Mouse (Mus musculus) urinary bladder, postnatal 4 days (tissue): ENCODE results near the gene Dlx4.

Experiments
- DNase-seq, 2 experiments: peaks; one replicate each; pipeline ENCODE4 v3.0.0; 2021 to 2022; ENCODE audit warnings: low spot score in 2 of 2

Dlx4 gene

DNA sequence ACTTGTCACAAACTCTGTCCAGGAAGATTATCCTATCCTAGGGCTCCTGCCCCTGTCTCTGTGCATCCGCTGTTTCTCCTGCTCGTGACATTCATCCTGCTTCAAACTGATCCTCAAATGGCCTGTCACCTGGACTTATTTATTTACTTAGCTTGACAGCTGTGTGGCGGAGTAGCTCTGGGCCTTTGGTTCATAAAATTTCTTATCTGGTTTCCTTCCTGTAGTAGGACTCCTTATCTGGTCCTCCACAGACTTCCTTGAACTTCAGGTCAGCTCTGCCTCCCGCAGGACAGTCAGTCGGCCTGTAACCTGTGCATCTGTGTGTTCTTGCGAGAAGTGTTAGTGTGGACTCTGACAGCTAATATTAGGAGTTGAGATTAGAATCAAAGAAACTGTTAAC, 41.8 kb downstream of the Dlx4 start:
- no peak for DNase-seq

DNA sequence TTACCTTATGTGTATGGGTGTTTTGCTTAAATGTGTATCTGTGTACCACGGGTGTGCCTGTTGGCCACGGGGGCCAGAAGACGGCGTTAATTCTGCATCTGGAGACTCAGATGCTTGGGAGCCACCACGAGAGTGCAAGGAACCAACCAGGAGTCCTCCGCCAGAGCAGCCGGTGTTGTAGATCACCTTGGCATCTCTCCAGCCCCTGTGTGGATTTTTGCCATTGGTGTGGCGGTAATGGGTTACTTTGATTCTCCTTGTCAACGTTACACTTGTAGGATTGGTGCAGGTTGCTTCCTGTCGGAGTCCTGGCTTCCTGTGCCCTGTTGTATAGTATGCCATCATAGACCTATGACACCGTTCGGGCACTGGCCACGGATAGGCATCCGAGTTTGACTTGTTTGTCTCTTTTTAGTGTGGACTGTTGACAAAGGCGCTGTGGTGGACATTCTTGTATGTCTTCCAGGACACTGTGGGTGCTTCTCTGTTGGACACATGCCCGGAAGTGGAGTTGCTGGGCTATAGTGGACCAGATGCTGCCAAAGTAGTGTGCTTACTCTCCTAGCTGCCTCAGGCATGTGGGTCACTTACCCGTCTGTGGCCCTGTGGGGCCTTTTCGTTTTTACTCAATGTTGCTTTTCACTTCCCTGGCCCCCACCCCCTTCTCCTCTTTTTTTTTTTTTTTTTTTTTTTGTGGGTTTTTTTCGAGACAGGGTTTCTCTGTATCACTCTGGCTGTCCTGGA, 43.7 kb downstream of the Dlx4 start:
- DNase-seq, result no peak

DNA sequence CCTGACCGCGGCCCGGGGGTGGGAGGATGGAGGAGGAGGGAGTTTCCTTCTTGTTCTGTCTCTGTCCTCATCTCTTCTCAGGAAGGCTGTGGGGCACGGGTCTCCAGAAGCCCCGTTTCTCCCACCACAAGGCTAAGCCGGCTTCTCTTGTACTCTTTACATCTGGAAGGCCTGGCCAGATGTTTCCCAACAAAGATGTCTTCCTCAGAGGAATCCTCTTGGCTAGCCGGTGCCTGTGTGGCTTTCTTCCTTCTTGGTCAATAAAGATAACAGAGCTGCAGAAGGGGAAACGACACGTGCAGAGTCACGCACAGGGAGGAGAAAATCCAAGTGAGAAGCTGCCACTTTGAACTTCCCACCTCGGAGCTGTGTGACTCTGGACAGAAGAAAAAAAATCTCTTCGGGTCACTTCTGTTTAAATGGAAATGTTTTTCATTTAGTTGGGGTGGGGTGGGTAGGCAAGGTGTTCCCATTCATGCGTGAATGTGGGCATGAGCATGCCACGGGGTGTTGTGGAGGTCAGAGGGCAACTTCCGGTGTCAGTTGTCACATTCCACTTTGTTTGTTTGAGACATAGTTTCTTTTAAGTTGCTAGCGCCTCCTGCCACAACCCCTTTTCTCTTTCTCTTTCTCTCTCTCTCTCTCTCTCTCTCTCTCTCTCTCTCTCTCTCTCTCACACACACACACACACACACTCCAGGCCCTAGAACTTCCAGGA, 44.8 kb downstream of the Dlx4 start:
- no peak for DNase-seq

DNA sequence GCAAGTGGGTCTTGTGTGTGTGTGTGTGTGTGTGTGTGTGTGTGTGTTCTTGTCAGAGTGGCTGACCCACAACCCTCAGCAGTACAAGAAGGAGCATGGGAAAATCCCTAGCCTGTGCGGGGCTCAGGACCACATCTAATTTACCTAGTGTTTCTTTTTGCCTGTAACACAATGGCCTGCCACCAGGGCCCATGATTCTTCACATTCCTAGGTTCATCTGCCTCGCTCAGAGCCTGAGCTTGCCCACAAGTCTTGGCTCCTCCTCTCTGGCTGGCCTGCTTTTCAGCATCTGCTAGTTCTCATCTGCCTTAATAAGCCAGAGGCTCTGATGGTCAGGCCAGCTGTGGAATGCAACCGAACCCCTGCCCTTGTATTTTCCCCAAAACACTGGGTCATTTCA, 45.7 kb downstream of the Dlx4 start:
- no peak for DNase-seq

DNA sequence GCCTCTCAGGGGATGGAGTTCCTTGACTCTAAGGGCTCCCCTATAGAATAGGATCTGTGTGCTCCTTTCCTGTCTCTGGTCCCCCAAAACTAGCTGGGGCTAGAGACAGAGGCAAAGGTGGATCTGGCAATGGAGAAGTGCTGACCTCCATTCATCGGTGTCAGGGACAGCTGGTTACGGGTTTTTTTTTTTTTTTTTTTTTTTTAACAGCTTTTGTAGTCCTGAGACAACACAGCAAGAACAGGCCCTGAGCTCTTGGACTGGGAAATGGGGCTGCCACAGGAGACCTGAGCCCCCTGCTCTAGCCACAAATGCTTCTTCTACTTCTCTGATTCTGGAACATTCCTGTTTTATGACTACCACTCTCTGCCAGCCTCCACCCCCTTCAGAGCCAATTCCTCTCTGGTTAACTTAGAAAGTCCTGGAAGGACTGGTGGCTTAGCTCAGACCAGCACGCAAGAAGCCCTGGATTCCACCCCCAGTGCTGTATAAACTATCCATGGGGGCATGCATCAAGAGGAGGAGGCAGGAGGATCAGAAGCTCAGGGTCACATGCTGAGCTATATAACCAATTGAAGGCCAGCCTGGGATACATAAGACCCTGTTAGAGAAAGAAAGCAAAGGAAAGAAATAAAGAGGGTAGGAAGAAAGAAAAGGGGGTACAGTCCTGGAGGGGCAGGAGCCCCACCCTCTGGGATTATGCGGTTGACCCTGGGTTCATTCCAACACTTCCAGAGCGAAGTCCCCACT, 47.5 kb downstream of the Dlx4 start:
- DNase-seq, result no peak

DNA sequence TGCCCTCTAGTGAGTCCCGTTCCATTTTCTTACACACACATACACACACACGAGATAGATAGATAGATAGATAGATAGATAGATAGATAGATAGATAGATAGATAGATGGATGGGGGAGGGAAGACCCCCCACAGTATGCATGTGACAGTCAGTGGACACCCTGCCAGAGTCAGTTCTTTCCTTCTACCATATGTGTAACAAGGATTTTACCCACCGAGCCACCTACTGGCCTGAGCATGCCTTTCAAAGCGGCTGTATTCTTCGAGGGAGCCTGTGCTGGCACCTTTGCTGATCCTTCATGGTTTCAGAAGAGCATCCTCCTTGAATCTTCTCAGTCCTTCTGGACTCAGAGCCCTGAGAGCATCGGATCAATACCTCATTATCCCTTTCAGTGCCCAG, 48.2 kb downstream of the Dlx4 start:
- DNase-seq, result no peak

DNA sequence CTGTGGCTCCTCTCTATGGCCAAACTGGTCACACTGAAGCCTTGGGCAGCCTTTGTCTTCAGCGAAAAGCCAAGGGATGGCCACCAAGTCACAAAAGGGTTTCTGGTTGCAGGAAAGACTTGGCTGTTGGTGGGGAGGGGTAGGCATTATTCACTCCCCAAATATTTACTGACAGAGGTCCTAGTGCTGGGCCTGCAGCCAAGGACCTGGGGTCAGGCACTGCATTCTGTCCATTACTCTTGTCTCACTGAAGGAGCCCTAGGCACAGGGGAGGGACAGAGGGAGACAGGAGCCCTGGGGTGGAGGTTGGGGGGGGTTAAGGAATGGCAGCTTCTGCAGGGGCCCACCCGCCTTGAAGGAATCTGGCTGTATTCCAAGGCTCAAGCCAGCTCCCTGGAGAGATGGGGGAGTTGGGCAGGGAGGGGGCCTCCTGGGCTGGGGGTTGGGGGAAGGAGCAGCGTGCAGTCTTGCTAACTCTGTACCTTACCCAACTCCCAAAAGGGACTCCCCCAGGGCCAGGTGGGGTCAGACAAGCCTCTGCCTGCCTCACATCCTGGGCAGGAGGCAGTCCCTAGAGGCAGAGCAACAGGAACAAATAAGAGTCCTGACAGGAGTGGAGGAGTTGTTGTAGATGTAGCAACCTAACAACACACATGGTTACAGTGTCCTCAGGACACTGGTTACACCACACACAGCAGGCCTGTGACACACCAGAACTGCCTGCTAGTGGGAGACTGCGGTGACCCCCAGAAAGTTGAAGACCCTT, 49.3 kb downstream of the Dlx4 start:
- DNase-seq, result no peak

DNA sequence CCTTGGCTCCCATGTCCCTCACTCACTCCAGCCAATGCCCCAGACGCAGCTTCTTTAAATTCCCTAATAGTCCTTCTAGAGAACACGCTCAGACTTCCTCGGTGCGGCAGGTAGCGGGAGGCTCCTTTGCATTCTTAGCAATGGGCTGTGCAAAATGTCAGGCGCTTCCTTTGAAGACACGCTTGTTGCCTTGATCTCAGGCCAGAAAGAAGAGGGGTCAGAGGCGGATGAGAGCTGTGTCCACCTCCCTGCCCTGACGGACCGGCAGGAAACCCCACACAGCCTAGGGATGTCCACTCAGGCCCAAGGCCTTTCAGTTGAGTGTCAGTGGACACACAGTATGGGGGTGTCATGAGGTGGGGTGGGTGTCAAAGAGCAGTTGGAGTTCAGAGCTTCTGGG, 50.5 kb downstream of the Dlx4 start:
- no peak for DNase-seq

DNA sequence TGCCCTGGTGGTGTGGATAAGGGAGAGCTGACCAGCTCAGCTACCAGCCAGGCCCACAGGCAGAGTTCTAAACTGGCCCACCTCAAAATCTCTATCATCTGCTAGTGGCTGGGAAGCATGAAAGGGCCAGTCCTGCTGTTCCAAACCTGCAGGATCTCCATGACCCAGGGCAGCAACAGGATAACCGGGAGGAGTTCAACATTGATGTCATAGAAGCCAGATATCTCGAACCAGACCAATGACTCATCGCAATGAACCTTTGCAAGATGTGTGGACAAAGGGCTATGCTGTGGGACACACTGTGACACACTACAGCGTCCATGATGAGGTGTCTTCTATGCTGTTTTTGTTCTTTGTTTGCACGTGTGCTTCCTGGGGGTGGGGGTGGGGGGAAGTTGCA, 53.0 kb downstream of the Dlx4 start:
- DNase-seq, result no peak
